Mouse (Mus musculus): Measurements from ENCODE around the gene Mtrf1l.

- TF ChIP-seq CTCF (conservative IDR thresholded peaks at IDR 0.05; ENCODE audit: insufficient read depth, insufficient read length, low read depth, low read length) (0 out of 2 replicates have a peak, but pooled peaks have one; percentile 17), POLR2A (IDR thresholded peaks at IDR 0.05; ENCODE audit: low read depth, low read length) (no peak)
Observed at GRCm38 (mm10) chr10:5859729-5860128, 36.0 kb upstream of the Mtrf1l start.
